Mouse (Mus musculus) hindbrain, postnatal 0 days (tissue): ENCODE measurements around the gene Prkch. TPM values are rescaled to one million over a fixed set of nuclear protein-coding genes. Genes with fewer than 3 reads are reported as not detected.

ENCODE experiments used
- ATAC-seq: fragments of 200-750 bp; cut with Nextera tagmentation; 2 replicates; pipeline ENCODE4 v1.8.0; 2017; ENCODE audit warnings: mild to moderate bottlenecking, moderate TSS enrichment, moderate library complexity
- DNase-seq: peaks from one replicate; pipeline ENCODE4 v3.0.0-alpha.2; 2015; ENCODE audit warnings: low spot score
- H3K27ac ChIP-seq: fragments of 300-500 bp; sonication (generic); 2 replicates; pipeline ENCODE4 v1.5.1; 2014; ENCODE audit warnings: mild to moderate bottlenecking
- H3K27me3 ChIP-seq: fragments of 300-500 bp; sonication (generic); 2 replicates; pipeline ENCODE4 v1.6.1; 2014; ENCODE audit warnings: low read length, mixed read lengths; ENCODE audit not compliant: insufficient read depth
- H3K36me3 ChIP-seq: fragments of 300-500 bp; sonication (generic); 2 replicates; pipeline ENCODE4 v1.6.1; 2014; ENCODE audit warnings: low read length, mixed read lengths; ENCODE audit not compliant: insufficient read depth
- H3K4me1 ChIP-seq: fragments of 300-500 bp; sonication (generic); 2 replicates; pipeline ENCODE4 v1.6.1; 2014; ENCODE audit warnings: antibody characterized with exemption, low read length, mixed read lengths; ENCODE audit not compliant: insufficient read depth
- H3K4me2 ChIP-seq: fragments of 300-500 bp; sonication (generic); 2 replicates; pipeline ENCODE4 v1.6.1; 2014; ENCODE audit warnings: low read depth, mild to moderate bottlenecking, low read length, moderate library complexity, mixed read lengths
- H3K4me3 ChIP-seq: fragments of 300-500 bp; sonication (generic); 2 replicates; pipeline ENCODE4 v1.5.1; 2014; ENCODE audit warnings: low read length
- H3K9ac ChIP-seq: fragments of 300-500 bp; sonication (generic); replicated peaks from 2 replicates; pipeline ENCODE4 v1.6.1; 2014; ENCODE audit warnings: mild to moderate bottlenecking, low read length, moderate library complexity, mixed read lengths
- H3K9me3 ChIP-seq: fragments of 300-500 bp; sonication (generic); 2 replicates; pipeline ENCODE4 v1.6.1; 2016; ENCODE audit warnings: low read length, mixed read lengths
- CTCF ChIP-seq: IDR thresholded peaks from 2 replicates; pipeline ENCODE4 v1.5.1; 2016; ENCODE audit warnings: antibody characterized with exemption, control low read depth, low read depth
- WGBS: fragments of 180-500 bp; shearing (Covaris S2); extraction: QIAGEN DNeasy Blood & Tissue Kit; methylation state at CpG from one replicate; pipeline ENCODE4 v1.1.7; 2014; 5-methylcytosine and 5-hydroxymethylcytosine counted together
- polyA plus RNA-seq: library from polyadenylated mRNA; unstranded; fragments of >200 nt; fragmentation: Nextera tagmentation; extraction: Ambion mirVana; gene quantifications from 2 replicates; pipeline ENCODE4 v1.2.1, GENCODE M21; 2015
- total RNA-seq: library from RNA; depleted of rRNA; stranded (reverse); fragments of >200 nt; gene quantifications from 2 replicates; pipeline ENCODE4 v1.2.3, GENCODE M21; 2014

The Prkch gene
- total and polyA plus RNA-seq, 2 experiments from 2014 or later, result 6.1 to 16.1 TPM

- Histone ChIP-seq H3K4me3 (no peak overlapping the region), H3K27me3 (no peaks in the 10 kb centered on the region), H3K4me1 (no peaks in the 10 kb centered on the region), H3K27ac (no peak overlapping the region), H3K9ac (no peak overlapping the region), H3K4me2 (no peak overlapping the region), H3K36me3 (no peaks in the 10 kb centered on the region), H3K9me3 (no peaks in the 10 kb centered on the region)
- ATAC-seq (peak; percentile 60), DNase-seq (peak; percentile 88)
- peak; percentile 88 for TF ChIP-seq CTCF
- 42% methylated on average over 7 of the region's 7 CpGs for WGBS
Measured at GRCm38 (mm10) chr12:73705097-73705690, 120.6 kb downstream of the Prkch start.

- Histone ChIP-seq H3K4me1 (no peaks in the 10 kb centered on the region), H3K9me3 (no peaks in the 10 kb centered on the region), H3K9ac (no peak overlapping the region), H3K27ac (no peak overlapping the region), H3K4me2 (no peak overlapping the region), H3K36me3 (no peaks in the 10 kb centered on the region), H3K4me3 (no peak overlapping the region), H3K27me3 (no peaks in the 10 kb centered on the region)
- ATAC-seq, result no peak
- no peak for TF ChIP-seq CTCF
- WGBS, result 49% methylated on average over 5 of the region's 5 CpGs
- DNase-seq, result no peak
Measured at GRCm38 (mm10) chr12:73708498-73708897, 123.9 kb downstream of the Prkch start.

GRCm38 (mm10) chr12:73708920-73709319 is 124.3 kb downstream of the Prkch start:
- 27% methylated on average over 8 of the region's 8 CpGs for WGBS

GRCm38 (mm10) chr12:73710846-73711245 is 126.2 kb downstream of the Prkch start:
- Histone ChIP-seq H3K36me3 (no peaks in the 10 kb centered on the region), H3K4me3 (no peak overlapping the region), H3K4me1 (no peaks in the 10 kb centered on the region), H3K9ac (no peak overlapping the region), H3K27ac (no peak overlapping the region), H3K4me2 (no peak overlapping the region), H3K27me3 (no peaks in the 10 kb centered on the region), H3K9me3 (no peaks in the 10 kb centered on the region)
- 89% methylated on average over 5 of the region's 5 CpGs for WGBS
- ATAC-seq (no peak), DNase-seq (no peak)
- no peak for TF ChIP-seq CTCF

More at GRCm38 (mm10) chr12:73708920-73709319, 124.3 kb downstream of the Prkch start:
- Histone ChIP-seq H3K4me2 (no peak overlapping the region), H3K27me3 (no peaks in the 10 kb centered on the region), H3K27ac (no peak overlapping the region), H3K4me3 (no peak overlapping the region), H3K9ac (no peak overlapping the region), H3K4me1 (no peaks in the 10 kb centered on the region), H3K9me3 (no peaks in the 10 kb centered on the region), H3K36me3 (no peaks in the 10 kb centered on the region)
- DNase-seq (peak; percentile 82), ATAC-seq (peak; percentile 85)
- TF ChIP-seq CTCF, result peak; percentile 85

GRCm38 (mm10) chr12:73712122-73712521 is 127.5 kb downstream of the Prkch start:
- Histone ChIP-seq H3K9ac (no peak overlapping the region), H3K9me3 (no peaks in the 10 kb centered on the region), H3K4me2 (no peak overlapping the region), H3K36me3 (no peaks in the 10 kb centered on the region), H3K27me3 (no peaks in the 10 kb centered on the region), H3K4me1 (no peaks in the 10 kb centered on the region), H3K27ac (no peak overlapping the region), H3K4me3 (no peak overlapping the region)
- no peak for ATAC-seq
- WGBS, result 46% methylated on average over 6 of the region's 6 CpGs
- TF ChIP-seq CTCF, result no peak
- no peak for DNase-seq

DNA sequence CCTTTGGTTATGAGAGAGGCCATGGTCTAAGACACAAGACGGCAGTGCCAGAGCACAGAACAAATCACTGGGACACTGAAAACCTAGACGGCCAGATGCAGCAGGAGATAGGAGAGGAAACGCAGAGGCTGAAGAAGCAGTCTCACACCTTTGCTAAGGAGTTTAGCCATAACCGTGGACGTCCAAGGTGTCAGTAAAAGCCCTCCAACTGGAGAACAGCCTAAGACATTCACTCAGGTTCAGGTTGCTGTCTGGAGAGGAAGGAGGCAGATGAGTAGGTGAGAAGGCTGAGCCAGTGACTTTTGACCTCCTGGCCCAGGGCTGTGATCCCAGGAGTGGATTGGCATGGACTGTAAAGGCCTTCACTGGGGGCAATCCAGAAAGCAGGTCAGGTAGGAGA is 130.0 kb downstream of the Prkch start:
- Histone ChIP-seq H3K27ac (no peak overlapping the region), H3K4me1 (no peaks in the 10 kb centered on the region), H3K9ac (no peak overlapping the region), H3K36me3 (no peaks in the 10 kb centered on the region), H3K9me3 (no peaks in the 10 kb centered on the region), H3K4me2 (no peak overlapping the region), H3K27me3 (no peaks in the 10 kb centered on the region), H3K4me3 (no peak overlapping the region)
- ATAC-seq (no peak), DNase-seq (no peak)
- TF ChIP-seq CTCF, result no peak
- 95% methylated on average over 5 of the region's 5 CpGs for WGBS

- H3K27me3 ChIP-seq, result no peaks in the 10 kb centered on the region
- 97% methylated on average over 2 of the region's 2 CpGs for WGBS
- ATAC-seq (no peak), DNase-seq (no peak)
- no peaks in the 10 kb centered on the region for H3K4me1 ChIP-seq
- H3K4me2 ChIP-seq, result no peak overlapping the region
- H3K27ac ChIP-seq, result no peak overlapping the region
- H3K36me3 ChIP-seq, result no peaks in the 10 kb centered on the region
- H3K9me3 ChIP-seq, result no peaks in the 10 kb centered on the region
- H3K4me3 ChIP-seq, result no peak overlapping the region
- H3K9ac ChIP-seq, result no peak overlapping the region
- TF ChIP-seq CTCF, result no peak
Measured at GRCm38 (mm10) chr12:73715331-73715730, 130.7 kb downstream of the Prkch start.
